Mouse (Mus musculus): ENCODE data around the gene Dis3l2.

Gene Dis3l2

DNA sequence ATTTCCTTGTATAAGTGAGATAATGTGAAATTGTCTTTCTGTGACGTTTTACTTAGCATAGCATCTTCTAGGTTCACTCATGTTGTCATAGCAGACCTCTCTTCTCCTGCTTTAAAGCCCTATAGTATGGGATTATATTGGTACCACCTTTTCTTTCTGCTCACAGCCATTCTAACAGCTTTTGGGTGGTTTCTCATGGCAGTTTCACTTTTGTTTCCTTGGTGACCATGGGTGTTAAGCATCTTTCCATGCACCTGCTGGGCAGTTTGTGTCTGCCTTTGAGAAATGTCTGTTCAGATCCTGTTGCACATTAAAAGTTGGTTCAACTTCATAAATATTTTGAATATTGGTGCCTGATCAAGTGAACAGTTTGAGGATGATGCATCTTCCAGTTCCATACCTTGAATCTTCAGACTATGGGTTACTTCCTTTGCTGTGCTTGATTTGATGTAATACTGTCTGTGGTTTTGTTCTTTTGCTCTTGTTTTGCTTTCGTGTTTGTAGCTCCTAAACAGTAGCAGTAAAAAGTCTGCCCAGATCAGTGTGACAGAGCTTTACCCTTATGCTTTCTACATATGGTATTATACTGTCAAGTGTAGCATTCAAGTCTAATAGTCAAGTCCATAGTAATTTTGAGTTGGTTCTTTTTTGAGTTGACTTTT is 29.7 kb downstream of the Dis3l2 start:
- 83% methylated on average over 2 of the region's 2 CpGs for WGBS

DNA sequence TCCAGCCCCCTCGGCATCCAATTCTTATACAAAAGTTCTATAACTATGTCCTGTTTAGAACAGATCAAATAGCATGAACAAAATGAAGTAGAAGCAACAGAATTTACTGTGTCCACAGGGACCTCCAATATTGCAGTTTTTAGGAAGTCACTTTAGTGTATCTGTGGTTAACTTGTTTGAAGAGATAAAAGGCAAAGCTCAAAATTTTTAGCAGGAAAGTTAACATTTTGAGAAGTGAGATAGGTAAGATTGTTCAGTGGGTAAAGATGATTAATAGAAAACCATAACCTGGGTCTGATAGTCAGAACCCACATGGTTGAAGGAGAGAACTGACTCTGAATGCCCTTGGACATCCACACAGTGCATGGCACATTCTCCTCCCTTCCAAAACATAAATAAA is 32.8 kb downstream of the Dis3l2 start:
- WGBS = 93% methylated on average over 1 of the region's 1 CpGs

DNA sequence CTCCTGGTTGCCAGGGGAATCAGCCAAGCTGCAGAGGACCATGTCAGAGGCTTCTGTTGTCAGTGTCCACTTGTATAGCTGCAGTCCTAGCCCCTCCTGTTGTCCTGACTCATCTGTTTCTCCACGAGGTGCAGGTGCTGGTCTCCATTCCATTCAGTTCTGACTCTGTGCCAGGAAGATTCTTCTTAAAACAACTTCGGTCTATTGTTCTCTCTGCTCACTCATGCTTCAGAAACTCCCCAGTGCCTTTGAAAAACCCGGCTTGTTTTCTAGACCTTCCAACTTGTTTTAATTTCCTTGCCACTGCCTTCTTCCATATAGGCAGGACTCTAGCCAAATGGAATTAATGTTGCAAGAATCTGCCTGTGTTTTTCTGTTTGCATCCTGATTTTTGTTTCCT is 39.3 kb downstream of the Dis3l2 start:
- 43% methylated on average over 3 of the region's 3 CpGs for WGBS

DNA sequence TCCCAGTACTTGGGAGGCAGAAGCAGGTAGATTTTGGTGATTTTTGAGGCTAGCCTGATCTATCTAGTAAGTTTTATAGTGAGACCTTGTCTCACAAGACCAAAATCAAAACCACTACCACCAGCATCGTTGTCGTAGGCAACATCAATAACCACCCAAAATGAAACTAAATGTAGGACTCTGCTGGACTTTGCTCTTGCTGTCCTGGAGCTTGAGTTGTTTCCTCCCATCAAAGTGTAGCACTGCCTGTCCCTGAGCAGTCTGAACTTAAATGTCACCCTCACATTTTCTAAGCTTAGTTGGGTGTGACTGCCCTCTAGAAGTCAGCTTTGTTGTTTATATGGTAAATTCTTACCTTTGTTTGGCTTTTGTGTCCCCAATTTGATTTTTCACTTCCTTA is 43.4 kb downstream of the Dis3l2 start:
- WGBS = 95% methylated on average over 2 of the region's 2 CpGs

DNA sequence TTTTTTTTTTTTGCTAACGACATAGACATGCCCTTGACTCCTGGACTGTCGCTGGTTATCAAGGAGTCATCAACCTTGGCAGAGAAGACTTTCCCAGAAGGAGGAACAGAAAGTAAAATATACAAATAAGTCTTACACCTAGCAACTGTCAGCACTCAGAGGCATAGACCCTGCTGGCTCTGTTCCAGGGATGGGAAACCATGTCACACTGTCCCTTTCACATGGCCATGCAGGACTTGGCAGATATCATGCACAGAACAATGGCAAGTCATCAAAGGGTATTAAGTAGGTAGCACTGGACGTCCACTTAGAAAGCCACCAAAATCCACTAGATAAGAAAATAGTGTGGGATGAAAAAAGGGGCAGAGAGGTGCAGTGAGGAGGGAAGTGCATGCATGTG is 46.5 kb downstream of the Dis3l2 start:
- WGBS = 86% methylated on average over 3 of the region's 3 CpGs

DNA sequence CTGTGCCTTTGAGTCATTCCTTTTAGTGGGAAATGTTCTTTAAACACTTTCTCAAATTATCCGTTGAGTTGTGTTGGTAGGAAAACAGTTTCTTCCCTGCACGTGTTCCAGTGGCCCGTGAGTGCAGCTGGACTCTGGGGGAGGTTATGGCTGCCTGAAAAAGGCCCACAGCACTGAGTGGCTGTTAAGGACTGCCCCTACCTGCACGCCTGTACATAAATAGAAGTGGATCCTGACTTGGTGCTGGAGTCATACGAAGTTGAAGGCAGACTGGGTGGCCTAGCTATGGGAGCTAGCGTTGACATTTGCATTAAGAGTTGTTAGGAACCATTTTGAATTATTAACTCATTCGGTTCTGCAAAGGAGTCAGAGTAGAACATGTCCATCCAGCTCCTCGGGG is 49.8 kb downstream of the Dis3l2 start:
- WGBS = 78% methylated on average over 8 of the region's 8 CpGs

DNA sequence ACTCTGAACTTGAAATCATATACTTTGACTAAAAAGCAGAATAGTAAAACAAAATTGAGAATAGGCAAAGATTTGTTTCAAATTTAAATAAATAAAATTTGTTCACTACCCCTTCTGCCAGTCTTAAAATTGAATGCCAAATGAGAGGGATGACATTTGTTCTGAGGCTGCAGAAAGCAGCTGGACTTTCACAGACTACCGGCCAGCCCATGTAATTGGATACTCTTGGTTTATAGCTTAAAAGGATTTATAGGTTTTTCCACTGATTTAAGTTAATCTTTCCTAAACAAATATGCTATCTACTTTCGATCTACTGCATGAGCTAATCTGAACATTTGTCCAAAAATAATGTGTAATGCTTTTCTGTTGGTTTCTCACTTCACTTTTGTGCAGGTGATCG is 50.7 kb downstream of the Dis3l2 start:
- WGBS = 93% methylated on average over 3 of the region's 3 CpGs

DNA sequence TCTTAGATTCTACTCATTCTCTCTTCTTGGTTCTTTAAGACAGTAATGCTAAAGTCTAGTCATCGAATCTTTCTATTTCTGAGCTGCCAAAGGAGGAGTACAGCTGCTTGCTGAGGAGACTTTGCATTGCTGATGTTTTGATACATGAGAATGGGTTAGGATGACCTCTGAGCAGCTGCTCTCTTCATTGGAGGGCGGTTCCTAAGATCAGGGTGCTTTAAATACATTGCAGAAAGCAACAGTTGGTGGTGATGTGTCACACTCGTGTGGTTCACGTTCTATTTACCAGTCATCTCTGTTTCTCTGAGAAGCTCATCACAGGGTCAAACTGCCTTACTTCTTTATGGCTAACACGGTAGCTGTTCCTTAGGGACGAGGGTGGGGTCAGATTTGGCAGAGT is 54.5 kb downstream of the Dis3l2 start:
- 67% methylated on average over 6 of the region's 6 CpGs for WGBS

DNA sequence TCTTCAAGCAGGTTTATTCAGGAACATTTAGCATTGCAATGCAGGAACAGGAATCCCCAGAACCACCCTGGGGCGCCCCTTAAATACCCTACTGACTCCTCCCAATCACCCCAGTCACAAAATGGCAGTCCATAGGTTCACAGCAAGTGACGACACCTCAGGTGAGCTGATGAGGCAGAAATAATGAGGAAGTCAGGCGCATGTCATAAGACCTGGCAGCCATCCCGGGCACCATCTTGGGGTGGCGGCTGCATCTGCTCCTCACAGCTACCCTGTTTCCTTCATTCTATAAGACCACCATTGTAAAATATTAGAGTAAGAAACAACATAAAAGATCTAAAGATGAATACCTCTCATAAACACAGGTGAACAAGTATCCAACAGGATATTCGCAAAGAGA is 58.6 kb downstream of the Dis3l2 start:
- WGBS = 93% methylated on average over 6 of the region's 6 CpGs

DNA sequence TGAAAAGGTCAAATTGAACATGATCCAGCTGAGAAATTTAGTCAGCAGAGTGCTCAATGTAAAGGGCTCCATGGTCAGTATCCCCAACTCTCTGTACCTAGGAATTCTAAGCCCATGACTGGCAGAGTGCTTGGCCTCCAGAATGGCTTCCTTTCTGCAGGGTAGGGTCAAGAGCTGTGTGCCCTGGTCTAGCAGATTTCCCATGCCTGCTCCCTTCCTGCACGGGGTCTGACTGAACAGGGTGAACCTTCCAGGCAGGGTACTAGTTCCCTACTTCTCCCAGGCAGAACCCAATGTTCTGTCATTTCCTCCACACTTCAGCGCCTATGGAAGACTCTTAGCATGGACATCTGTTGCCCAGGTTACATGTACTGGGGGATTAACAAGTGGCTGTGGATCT is 97.6 kb downstream of the Dis3l2 start:
- 92% methylated on average over 2 of the region's 2 CpGs for WGBS

DNA sequence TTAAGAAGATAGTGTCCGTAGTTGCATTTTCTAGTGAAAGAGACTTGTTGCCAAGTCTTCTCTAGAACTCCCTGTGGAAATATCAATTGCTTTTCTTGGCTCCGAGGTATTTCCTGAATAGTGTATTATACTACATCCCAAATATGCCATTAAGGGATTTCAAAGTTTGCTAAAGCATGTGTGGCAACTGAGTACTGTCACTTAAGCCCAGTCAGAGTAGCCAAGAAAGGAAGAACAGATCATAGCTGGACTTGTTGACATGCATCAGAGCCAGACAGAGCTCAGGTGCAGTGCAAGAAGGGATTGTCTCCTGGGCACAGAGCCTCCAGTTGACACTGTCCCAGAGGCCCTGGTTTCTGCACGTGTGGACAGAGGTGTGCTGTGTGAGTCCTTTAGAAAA is 108.1 kb downstream of the Dis3l2 start:
- 52% methylated on average over 3 of the region's 3 CpGs for WGBS

DNA sequence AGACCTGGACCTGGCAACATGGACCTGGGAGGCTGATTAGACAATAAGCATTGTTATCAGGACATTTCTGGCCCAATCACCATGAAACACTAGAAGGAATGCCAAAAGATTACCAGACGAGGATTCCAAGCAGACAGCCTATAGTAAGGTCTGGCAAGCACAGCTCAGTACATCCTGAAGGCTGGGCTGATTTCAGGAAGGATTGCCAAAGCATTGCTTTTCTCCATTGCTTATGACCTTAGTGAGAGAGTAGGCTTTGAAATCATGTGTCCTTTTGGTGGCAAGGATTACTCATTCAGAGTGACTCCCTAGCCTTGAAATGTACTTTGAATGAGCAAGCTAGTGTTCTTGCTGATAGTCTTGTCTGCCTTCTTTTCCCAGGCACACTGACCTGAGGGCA is 118.7 kb downstream of the Dis3l2 start:
- 50% methylated on average over 1 of the region's 1 CpGs for WGBS

DNA sequence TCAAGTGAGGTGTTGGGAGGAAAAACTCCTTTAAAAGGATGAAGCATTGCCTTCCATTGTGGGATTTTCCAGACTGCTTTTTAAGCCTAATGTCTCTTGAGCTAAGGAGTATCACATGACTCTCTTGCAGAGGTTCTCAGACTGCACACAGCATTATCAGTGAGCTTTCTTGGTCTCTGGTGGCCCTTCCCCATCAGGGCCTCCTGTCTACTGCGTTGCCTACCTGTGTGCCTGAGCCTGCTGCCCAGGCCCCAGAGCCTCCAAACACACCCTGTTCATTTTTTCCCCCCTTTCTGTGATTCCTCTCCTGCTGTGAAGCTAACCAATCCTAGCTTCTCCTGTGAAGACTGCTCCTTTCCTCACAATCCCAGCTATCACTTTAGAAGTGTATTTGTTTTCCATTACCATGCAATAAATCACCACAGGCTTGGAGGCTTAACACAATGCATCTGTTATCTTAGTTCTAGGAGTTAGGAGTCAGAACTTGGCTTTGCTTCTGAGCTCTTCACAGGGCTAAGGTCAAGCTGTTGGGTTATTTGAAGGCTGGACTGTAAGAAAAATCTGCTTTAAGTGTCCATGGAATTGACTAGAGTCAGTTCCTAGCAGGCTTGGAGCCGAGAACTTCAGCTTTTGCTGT is 130.9 kb downstream of the Dis3l2 start:
- WGBS = 78% methylated on average over 2 of the region's 2 CpGs

DNA sequence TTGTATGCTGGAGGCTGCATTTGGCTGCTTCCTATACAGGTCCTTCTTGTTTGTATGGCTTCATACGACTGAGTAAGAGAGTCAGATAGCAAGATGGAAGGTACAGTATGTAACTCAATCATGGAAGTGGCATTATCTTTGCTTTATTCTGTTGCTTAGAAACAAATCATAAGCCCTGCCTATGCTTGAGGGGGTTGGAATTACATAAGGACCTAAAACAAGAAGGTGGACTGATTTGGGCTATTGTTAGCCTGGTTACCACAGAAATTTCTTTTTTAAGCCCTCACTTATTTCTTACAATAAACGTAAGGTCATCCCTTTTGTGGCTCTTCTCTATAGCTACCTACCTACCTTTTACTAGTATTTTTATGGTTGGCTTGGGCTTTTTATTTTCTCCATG is 131.4 kb downstream of the Dis3l2 start:
- 52% methylated on average over 2 of the region's 2 CpGs for WGBS

DNA sequence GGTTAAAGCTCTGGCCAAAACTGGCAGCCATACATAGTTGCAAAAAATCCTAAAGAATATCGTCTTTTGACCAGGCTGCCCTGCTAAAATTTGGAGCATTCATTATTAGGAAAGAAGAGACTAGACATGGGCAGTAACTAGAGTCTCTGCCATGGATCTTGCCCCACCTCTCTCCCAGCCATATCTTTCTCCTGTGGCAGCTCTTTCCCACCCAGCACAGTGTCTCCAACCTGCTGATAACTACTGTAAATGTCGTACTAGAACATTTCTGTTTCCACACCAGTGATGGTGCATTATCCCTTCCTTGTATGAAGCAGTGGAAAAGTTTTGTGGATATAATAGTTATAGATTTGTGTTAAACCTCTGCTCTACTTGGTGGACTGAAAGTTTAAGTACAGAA is 147.1 kb downstream of the Dis3l2 start:
- WGBS = 89% methylated on average over 2 of the region's 2 CpGs

DNA sequence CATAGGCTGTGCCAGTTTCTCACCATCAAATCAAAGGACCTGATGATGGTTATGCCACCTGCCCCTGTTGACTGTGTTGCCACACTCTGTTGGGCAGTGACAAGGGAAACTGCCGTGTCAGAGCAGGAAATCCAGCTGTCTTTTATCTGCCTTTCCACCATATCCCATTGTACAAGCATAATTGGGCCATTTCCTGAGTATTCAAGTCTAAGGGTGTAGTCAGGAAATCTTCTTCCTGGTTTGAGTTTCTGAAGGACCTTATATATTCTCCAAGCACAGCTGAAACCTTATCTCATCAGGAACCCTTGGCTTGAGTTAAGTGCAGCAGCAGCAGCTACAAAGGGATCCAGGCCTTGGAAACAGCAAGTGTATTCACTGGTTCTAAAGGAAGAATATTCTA is 155.3 kb downstream of the Dis3l2 start:
- 72% methylated on average over 1 of the region's 1 CpGs for WGBS

DNA sequence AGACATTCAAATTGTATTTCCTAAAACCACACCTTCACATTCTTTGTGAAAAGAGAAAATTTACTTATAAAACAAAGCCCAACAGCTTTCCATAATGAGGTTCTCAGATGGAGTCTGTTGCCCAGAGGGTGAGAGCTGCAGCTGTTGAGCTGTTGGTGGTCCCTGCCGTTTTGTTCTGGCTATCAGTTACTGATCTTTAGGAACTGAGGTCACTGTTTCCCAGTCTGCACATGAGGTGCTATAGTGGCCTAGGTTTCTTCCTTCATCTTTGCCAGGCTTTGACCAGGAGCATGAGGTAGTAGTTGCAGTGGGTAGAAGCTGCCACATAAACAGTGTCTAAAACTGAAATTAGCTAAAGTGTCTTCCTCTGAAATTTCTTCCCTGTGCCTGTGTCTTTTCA is 155.8 kb downstream of the Dis3l2 start:
- WGBS = 31% methylated on average over 1 of the region's 1 CpGs

DNA sequence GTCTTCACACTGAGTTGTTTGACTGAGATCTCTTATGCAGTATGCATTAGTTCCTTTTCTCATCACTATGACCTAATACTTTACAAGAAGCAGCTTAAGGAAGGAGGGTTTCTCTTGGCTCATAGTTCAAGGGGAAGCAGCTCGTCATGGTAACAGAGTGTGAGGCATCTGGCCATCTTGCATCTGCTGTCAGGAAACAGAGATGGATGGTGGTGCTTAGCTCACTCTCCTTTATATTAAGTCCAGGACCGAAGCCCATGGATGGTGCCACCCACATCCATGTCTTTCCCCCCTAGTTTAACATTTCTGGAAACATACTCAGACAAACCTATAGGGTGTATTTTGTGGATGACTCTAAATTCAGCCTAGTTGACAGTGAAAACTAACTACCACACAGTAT is 170.1 kb downstream of the Dis3l2 start:
- 53% methylated on average over 2 of the region's 2 CpGs for WGBS

DNA sequence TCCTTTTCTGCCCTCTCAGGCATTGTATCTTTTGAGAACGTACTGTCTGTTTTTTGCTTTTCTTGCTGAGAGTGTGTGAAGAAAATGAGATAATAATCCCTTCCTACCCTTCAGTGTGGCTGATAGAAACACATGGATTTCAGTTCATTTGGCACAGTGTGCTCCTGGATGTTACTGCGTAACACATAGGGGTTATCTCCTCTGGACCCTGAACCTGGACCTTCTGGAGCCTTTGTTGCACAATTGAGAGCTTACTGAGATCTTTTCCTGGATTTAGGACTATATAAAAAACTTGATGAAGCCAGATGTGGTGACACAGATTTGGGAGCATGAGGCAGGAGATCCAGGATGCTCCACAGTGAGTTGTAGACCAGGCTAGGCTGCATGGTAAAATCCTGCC is 175.9 kb downstream of the Dis3l2 start:
- WGBS = 98% methylated on average over 2 of the region's 2 CpGs

DNA sequence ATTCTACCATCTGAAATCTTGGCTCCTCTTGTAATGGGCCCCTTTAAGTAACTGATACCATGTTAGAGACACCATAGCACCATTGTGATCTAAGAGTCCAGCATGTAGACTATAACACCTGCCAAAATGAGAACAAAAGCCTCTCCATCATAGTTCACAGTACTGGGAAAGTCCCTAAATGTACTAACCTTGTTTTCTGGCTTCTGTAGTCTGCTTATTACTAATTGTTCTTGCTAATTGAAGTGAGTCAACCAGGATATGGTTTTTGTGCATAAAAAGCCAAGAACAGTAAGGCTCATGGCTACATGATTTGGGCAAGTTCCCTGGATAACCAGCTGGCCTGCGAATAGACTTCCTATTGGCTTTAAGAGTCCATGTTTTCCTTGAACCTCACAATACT is 183.5 kb downstream of the Dis3l2 start:
- 95% methylated on average over 1 of the region's 1 CpGs for WGBS

DNA sequence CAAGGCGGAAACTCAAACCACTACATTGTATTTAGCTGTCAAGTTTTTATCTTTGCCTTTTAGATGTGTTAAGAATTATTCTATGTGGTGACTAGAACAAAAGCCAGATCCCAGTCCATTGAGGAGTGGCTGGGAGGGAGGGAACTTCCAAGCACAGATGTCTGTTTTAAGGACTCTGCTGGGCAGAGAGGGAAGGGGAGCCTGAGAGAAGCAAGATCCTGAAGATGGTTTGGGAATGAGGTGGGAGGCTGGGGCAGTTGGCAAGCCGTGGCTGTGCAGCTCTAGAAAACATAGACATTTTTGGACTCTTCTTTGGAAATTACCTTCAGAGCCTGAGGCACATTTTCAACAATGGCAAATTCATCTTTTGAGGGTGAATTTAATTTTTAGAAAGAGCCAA is 208.9 kb downstream of the Dis3l2 start:
- WGBS = 63% methylated on average over 2 of the region's 2 CpGs

DNA sequence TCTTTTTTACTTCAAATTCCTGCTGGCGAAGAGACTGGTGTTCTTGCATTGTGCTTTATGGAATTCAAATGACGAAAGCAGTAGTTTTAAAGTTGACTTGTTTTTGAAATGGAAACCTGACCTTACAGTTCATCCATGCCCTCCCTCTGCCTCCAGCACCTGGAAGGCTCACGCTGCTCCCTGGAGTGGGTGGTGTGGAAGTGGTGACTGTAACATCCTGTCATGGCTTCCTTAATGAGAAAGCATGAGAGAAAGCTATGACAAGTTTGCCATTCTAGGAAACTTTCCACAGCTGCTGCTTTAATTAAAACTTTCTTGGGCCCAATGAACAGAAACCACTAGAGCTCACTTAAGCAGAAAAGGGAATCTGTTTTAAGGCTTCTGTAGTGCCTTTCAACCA is 210.3 kb downstream of the Dis3l2 start:
- WGBS = 55% methylated on average over 3 of the region's 3 CpGs

DNA sequence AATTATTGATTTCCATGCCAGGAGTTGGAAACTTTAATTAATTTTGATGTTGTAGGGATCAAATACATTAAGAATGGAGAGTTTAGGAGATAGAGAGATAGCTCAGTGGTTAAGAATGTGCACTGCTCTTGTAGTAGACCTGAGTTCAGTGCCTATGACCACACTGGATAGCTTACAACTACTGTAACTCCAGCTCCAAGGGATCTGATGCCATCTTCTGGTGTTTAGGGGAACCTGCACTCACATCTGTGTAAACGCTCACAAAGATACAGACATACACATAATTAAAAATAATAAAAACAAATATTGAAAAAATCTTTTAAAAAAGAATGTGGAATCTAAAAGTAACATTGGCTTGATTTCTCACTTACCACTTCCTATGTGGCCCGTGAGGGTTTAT is 211.1 kb downstream of the Dis3l2 start:
- 86% methylated on average over 2 of the region's 2 CpGs for WGBS

DNA sequence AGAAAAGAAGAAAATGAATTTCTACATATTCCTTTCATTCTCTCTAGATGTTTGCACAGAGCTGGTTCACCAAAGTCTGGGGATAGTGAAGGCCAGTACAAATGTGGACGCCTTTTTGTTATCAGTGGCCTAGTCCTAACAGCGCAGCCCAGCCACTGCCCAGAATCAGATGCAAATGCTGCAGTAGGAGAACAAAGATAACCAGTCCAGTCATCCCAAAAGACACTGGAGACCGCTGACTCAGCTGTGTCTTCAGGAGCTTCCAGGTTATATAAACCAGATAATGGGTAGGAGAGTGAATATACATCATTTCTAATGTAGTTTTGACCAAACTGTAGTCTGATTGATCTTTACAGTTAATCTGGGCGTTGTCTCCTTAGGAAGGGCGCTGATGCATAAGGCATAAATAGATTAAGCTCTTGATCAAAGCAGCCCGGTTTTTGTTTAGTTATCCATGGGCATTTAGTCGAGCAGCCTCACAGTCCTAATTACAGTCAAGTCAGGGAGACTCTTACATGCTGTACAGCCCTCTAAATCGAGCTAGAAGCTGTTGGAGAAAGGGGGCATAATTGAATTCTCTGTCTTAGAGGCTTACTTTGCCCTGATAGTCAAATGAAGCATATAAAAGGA is 212.9 kb downstream of the Dis3l2 start:
- 46% methylated on average over 8 of the region's 8 CpGs for WGBS

All from cerebral cortex, adult 2 months (tissue).